Mouse (Mus musculus) skeletal muscle tissue, adult 2 months (tissue): ENCODE results near the gene Olfr1373.

Source experiments
- DNase-seq: peaks from one replicate; pipeline ENCODE4 v3.0.0-alpha.2; 2012; ENCODE audit warnings: low read depth, low spot score

Gene Olfr1373

DNA sequence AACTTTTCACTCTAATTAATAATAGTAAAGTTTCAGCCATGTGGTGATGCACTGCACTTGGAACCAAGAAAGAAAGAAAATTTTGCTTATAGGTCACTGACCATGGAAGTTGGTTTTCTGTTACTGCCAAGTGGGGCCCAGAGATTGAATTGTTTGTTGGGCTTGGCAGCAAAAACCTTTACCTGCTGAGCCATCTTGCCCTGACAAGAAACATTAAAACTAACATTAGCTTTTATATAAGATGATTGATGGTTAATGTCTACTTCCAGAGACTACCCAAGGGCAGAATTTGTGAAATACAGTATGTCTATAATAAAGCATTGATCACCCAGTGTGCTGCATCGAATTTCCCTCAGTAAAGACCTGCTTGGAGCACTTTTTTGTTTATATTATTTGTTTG, 38.9 kb downstream of the Olfr1373 start:
- DNase-seq, result no peak

DNA sequence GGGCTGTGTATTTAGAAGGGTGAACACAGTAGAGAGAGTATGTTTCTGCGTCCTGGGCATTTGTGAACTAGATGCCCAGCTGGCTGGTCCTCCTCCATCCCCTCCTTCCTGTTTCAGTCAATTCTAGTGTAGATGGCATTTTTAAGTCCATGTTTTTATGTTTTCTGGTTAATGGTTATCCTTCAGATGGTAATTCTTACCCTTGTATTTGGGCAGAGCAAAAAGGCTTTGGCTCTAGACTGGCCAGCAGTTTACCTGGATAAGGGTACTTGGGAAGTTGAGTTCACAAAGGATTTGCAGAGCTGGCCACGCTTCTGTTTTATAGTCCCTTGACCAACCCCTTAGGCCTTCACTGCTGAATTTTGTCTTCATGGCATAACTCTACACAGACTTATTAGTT, 39.3 kb downstream of the Olfr1373 start:
- no peak for DNase-seq

DNA sequence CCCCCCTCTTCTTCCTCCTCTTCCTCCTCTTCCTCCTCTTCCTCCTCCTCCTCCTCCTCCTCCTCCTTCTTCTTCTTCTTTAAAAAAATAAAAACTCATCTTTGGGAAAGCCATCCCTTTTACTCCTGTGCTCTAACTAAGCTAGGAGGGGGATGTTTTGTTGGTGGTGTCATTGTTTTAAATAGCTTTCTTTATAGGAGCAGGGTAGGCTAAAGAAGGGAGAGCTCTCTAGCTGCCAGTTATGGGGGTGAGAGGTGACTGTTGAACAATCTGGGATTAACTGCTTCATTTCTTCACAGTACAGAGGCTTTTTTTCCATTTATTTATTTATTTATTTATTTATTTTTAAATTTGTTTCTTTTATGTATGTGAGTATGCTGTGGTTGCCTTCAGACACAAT, 39.8 kb downstream of the Olfr1373 start:
- no peak for DNase-seq

DNA sequence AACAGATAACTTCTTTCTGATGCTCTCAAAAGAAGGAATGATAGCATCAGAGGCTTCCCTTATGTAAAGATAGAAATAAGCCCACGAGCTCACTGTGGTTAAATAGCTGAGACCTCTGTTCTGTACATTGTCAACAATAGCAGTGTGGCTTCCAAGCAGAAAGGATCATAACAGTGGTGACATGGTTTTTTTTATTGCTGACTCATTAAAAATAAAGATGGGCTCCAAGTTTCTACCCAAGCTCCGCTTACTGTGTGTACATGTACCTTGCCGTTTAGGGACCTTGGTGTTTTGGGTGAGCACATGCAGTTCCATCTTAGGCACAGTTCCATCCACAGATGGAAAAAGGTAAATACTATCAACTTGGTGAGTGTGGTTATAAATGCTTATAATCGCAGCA, 42.4 kb downstream of the Olfr1373 start:
- no peak for DNase-seq

DNA sequence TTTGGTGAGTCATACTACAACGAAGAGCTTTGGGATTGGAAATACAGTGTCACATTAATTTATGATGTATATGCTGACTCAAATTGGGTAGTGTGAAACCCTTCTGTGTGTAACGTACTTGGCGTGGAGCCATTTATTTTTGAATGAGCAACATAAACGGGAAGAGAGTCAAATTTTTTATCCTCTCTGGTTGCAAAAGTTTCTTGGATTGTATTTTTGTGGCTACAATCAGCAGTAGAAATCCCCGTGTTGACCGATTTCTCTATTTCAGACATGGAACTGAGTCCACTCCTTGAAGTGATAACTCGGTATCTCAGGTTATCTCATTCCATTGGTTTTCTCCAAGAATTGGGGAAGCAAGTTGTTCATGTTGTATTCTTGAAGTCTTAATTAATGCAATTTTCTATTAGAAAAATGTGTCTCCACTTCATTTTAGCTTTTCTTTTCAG, 45.5 kb downstream of the Olfr1373 start:
- no peak for DNase-seq

DNA sequence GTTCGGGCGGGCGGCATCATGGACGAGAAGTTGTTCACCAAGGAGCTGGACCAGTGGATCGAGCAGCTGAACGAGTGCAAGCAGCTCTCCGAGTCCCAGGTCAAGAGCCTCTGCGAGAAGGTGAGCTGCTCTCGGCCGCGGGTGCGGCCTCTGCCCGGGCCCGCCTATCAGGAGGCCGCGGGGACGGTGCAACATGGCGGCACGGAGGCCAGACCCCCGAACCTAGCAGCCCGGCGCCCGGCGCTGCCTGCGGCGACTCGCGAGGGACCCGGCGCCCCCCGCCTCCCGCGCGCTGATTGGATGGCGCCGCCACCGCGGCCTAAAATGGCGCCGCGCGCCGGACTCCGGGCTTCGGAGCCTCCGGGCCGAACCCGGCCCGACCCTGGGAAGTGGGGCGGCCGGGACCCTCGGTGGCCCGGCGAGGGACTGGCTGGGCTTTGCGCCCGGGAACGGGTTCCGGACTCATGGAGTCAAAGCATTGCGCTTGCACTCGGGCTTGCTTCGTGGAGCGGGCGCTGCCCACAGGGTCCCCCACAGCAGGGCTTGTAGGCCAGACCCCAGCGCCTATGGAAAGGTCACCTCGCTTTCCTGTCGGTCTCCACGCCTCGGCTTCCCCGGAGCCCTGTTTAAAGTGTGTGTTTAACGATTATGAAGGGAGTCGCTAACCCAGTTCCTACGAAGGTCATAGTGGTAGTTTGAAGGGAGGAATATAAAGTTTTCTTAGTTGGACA, 46.1 kb downstream of the Olfr1373 start:
- peak; percentile 48 for DNase-seq

DNA sequence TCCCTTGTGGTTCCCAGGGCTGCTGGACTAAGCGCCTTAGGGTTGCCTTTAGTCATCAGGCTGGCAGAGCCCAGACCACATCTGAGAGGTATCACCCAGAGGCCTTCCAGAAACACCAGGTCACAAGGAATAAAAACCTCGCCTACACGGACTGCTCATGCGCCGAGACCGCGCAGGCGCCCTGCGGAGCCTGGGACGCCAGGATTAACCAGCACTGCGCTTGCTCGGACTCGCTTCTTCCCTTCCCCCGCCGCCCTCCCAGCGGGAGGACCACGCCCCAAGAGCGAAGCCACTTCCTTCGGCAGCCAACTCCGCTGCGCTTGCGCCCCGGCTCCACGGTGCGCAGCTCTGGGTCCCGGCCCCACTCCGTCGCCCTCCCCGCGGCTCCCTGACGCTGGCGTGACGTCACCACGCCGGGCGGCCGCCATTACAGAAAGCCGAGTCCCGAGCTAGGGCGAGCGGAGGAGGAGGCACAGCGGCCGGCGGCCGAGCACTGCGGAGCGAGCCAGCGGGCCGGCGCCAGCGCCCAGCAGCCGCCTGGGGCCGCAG, 46.9 kb downstream of the Olfr1373 start, which contains the start of gene Ppp2ca:
Ppp2ca (plus strand) TSS at position 284 of the 549 bp plus-strand sequence.
- peak; percentile 100 for DNase-seq

DNA sequence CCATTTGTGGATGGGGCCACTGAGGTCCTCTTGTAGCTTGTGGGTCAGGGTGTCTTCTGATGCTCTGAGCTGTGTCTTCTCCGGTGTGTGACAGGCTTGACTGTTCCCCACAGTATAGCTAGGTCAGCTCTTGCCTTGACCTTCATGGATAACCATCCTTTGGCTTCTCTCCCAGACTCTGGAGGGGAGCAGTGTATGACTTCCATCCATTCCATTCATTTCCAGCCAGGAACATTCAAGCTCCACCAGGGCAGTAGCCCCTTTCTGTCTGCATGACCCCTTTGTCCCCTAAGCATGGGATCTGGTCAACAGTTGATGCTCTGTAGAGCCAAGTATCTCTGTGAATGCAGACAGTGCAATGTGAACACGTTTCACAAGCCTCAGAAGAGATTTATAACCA, 47.7 kb downstream of the Olfr1373 start:
- peak; percentile 33 for DNase-seq

DNA sequence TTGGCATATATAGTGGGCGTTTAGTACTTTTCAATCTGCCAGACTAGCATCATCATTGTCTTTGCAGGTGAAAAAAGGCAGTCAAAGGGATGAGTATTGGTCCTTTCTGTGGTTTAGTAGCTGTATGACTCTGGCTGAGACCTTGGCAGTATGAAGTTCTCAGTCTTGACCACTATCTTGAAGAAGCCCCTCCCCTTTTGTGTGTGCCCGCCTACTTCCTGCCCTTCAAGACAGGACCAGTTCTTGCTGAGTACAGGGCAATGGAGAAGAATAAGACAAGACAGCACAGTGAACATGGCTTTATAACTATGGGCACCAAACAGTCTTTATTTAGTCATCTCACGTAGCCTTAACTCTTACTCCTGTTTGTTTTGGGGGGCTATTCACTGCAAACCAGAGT, 48.3 kb downstream of the Olfr1373 start:
- no peak for DNase-seq
